Mouse (Mus musculus): Measurements from ENCODE around the gene Ppp1r27. TPM values are rescaled to one million over a fixed set of nuclear protein-coding genes. Genes with fewer than 3 reads are reported as not detected.

The Ppp1r27 gene
- polyA plus RNA-seq, 1 experiment from 2014 or later, result 9.6 TPM

Other genes with a start within 250 kb of the Ppp1r27 start
- 2,264 and 2,593 TPM in 2 replicates for gene Actg1, start 202.6 kb downstream of the Ppp1r27 start, polyA plus RNA-seq (2014; fragmentation: Nextera tagmentation; extraction: Ambion mirVana)
- gene Fscn2, start 189.6 kb downstream of the Ppp1r27 start, polyA plus RNA-seq (2014; fragmentation: Nextera tagmentation; extraction: Ambion mirVana), result 0.48 and 1.1 TPM in 2 replicates
- gene Faap100, start 172.4 kb downstream of the Ppp1r27 start, polyA plus RNA-seq (2014; fragmentation: Nextera tagmentation; extraction: Ambion mirVana), result 30.0 and 32.7 TPM in 2 replicates
- gene Nploc4, start 113.4 kb downstream of the Ppp1r27 start, polyA plus RNA-seq (2014; fragmentation: Nextera tagmentation; extraction: Ambion mirVana), result 38.1 and 44.6 TPM in 2 replicates
- gene Tspan10, start 108.5 kb downstream of the Ppp1r27 start, polyA plus RNA-seq (2014; fragmentation: Nextera tagmentation; extraction: Ambion mirVana), result 0.63 TPM in 1 of 2 replicates, not detected in the other
- gene Pde6g, start 97.6 kb downstream of the Ppp1r27 start, polyA plus RNA-seq (2014; fragmentation: Nextera tagmentation; extraction: Ambion mirVana), result not detected in 2 replicates
- gene Oxld1, start 93.1 kb downstream of the Ppp1r27 start, polyA plus RNA-seq (2014; fragmentation: Nextera tagmentation; extraction: Ambion mirVana), result 12.8 and 15.3 TPM in 2 replicates
- gene Ccdc137, start 93.0 kb downstream of the Ppp1r27 start, polyA plus RNA-seq (2014; fragmentation: Nextera tagmentation; extraction: Ambion mirVana), result 27.7 and 27.9 TPM in 2 replicates
- gene Arl16, start 83.5 kb downstream of the Ppp1r27 start, polyA plus RNA-seq (2014; fragmentation: Nextera tagmentation; extraction: Ambion mirVana), result 43.2 and 46.4 TPM in 2 replicates
- 135 and 148 TPM in 2 replicates for gene Mrpl12, start 66.5 kb downstream of the Ppp1r27 start, polyA plus RNA-seq (2014; fragmentation: Nextera tagmentation; extraction: Ambion mirVana)
- gene Slc25a10, start 59.3 kb downstream of the Ppp1r27 start, polyA plus RNA-seq (2014; fragmentation: Nextera tagmentation; extraction: Ambion mirVana), result 47.6 and 53.1 TPM in 2 replicates
- gene Gcgr, start 20.4 kb downstream of the Ppp1r27 start, polyA plus RNA-seq (2014; fragmentation: Nextera tagmentation; extraction: Ambion mirVana), result 1.0 and 1.4 TPM in 2 replicates
- 238 and 253 TPM in 2 replicates for gene Mcrip1, start 1.4 kb downstream of the Ppp1r27 start, polyA plus RNA-seq (2014; fragmentation: Nextera tagmentation; extraction: Ambion mirVana)
- 996 and 1,037 TPM in 2 replicates for gene P4hb, start 22.1 kb upstream of the Ppp1r27 start, polyA plus RNA-seq (2014; fragmentation: Nextera tagmentation; extraction: Ambion mirVana)
- gene Arhgdia, start 30.5 kb upstream of the Ppp1r27 start, polyA plus RNA-seq (2014; fragmentation: Nextera tagmentation; extraction: Ambion mirVana), result 558 and 609 TPM in 2 replicates
- gene Alyref, start 47.2 kb upstream of the Ppp1r27 start, polyA plus RNA-seq (2014; fragmentation: Nextera tagmentation; extraction: Ambion mirVana), result 406 and 433 TPM in 2 replicates
- gene Anapc11, start 47.3 kb upstream of the Ppp1r27 start, polyA plus RNA-seq (2014; fragmentation: Nextera tagmentation; extraction: Ambion mirVana), result 238 and 242 TPM in 2 replicates
- 1.3 and 1.8 TPM in 2 replicates for gene Npb, start 57.3 kb upstream of the Ppp1r27 start, polyA plus RNA-seq (2014; fragmentation: Nextera tagmentation; extraction: Ambion mirVana)
- 88.8 and 97.5 TPM in 2 replicates for gene Pcyt2, start 66.8 kb upstream of the Ppp1r27 start, polyA plus RNA-seq (2014; fragmentation: Nextera tagmentation; extraction: Ambion mirVana)
- 21.8 and 23.0 TPM in 2 replicates for gene Sirt7, start 74.1 kb upstream of the Ppp1r27 start, polyA plus RNA-seq (2014; fragmentation: Nextera tagmentation; extraction: Ambion mirVana)
- gene Mafg, start 82.5 kb upstream of the Ppp1r27 start, polyA plus RNA-seq (2014; fragmentation: Nextera tagmentation; extraction: Ambion mirVana), result 26.3 and 26.8 TPM in 2 replicates
- 56.7 and 64.7 TPM in 2 replicates for gene Pycr1, start 92.6 kb upstream of the Ppp1r27 start, polyA plus RNA-seq (2014; fragmentation: Nextera tagmentation; extraction: Ambion mirVana)
- gene Myadml2, start 97.0 kb upstream of the Ppp1r27 start, polyA plus RNA-seq (2014; fragmentation: Nextera tagmentation; extraction: Ambion mirVana), result 3.4 and 3.6 TPM in 2 replicates
- 3.6 and 4.9 TPM in 2 replicates for gene Notum, start 110.0 kb upstream of the Ppp1r27 start, polyA plus RNA-seq (2014; fragmentation: Nextera tagmentation; extraction: Ambion mirVana)
- 93.1 and 100.0 TPM in 2 replicates for gene Aspscr1, start 121.8 kb upstream of the Ppp1r27 start, polyA plus RNA-seq (2014; fragmentation: Nextera tagmentation; extraction: Ambion mirVana)
- gene Cenpx, start 162.6 kb upstream of the Ppp1r27 start, polyA plus RNA-seq (2014; fragmentation: Nextera tagmentation; extraction: Ambion mirVana), result 139 and 145 TPM in 2 replicates
- gene Lrrc45, start 162.8 kb upstream of the Ppp1r27 start, polyA plus RNA-seq (2014; fragmentation: Nextera tagmentation; extraction: Ambion mirVana), result 46.5 and 50.7 TPM in 2 replicates
- 16.5 and 16.6 TPM in 2 replicates for gene Rac3, start 170.3 kb upstream of the Ppp1r27 start, polyA plus RNA-seq (2014; fragmentation: Nextera tagmentation; extraction: Ambion mirVana)
- 23.5 and 27.0 TPM in 2 replicates for gene Dcxr, start 176.1 kb upstream of the Ppp1r27 start, polyA plus RNA-seq (2014; fragmentation: Nextera tagmentation; extraction: Ambion mirVana)
- gene Cbr2, start 181.0 kb upstream of the Ppp1r27 start, polyA plus RNA-seq (2014; fragmentation: Nextera tagmentation; extraction: Ambion mirVana), result 58.3 and 113 TPM in 2 replicates
- gene Hmga1b, start 211.7 kb upstream of the Ppp1r27 start, polyA plus RNA-seq (2014; fragmentation: Nextera tagmentation; extraction: Ambion mirVana), result 3.0 and 4.8 TPM in 2 replicates
- 32.5 and 36.9 TPM in 2 replicates for gene Rfng, start 233.1 kb upstream of the Ppp1r27 start, polyA plus RNA-seq (2014; fragmentation: Nextera tagmentation; extraction: Ambion mirVana)
- 207 and 219 TPM in 2 replicates for gene Gps1, start 233.1 kb upstream of the Ppp1r27 start, polyA plus RNA-seq (2014; fragmentation: Nextera tagmentation; extraction: Ambion mirVana)
- gene Dus1l, start 245.3 kb upstream of the Ppp1r27 start, polyA plus RNA-seq (2014; fragmentation: Nextera tagmentation; extraction: Ambion mirVana), result 51.0 and 63.8 TPM in 2 replicates

Data from embryonic facial prominence, embryonic 14.5 days (tissue).